Mouse (Mus musculus) embryonic fibroblast, embryonic 13.5 days (primary cell): ENCODE measurements at regions not wholly inside any gene's neighbourhood (a gene's known extent, or its start where the extent isn't known, plus 50 kb on each side); places are given as distances from the start of the nearest gene placed in this dataset.

Experiments
- CTCF ChIP-seq: IDR thresholded peaks from 2 replicates; pipeline ENCODE4 v1.5.1; 2011; ENCODE audit warnings: mild to moderate bottlenecking, control low read depth, low read length, moderate library complexity, borderline replicate concordance; ENCODE audit not compliant: insufficient read depth
- POLR2A ChIP-seq: IDR thresholded peaks from 2 replicates; pipeline ENCODE4 v1.6.1; 2011; ENCODE audit warnings: low read depth, mild to moderate bottlenecking, control low read depth, low read length, moderate library complexity

DNA sequence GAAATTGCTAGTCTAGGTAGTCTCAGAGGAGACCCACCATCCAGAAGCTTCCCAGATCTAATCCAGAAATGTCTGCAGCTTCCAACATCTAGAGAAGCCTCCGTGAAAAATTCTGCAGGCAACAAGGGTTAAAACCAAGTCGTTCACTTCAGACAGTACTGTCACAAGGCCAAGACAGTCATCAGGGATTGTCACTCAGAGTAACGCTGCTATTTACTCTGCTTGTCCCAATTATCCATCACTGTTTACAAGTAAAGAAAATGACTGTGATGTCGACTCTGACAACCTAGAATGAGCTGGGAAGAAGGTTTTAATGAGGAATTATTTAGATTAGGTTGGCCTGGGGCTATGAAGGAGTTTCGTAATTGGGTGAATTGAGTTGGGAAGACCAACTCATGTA is 82.1 kb upstream of the Rasgrf1 start:
- TF ChIP-seq CTCF (no peak), POLR2A (no peak)
